Mouse (Mus musculus): ENCODE results near the gene Zfp784.
"Not testable (repeated sequence)": the region's sequence is repeated elsewhere in the genome, so short reads cannot be mapped to it uniquely, and the experiment has no call there.

The Zfp784 gene

GRCm38 (mm10) chr7:5038109-5038732, at the start of gene Zfp784:
TSS of gene Zfp784 (minus strand) at chr7:5038446.
- peak; percentile 95 for DNase-seq

GRCm38 (mm10) chr7:5087886-5088285, 49.6 kb upstream of the Zfp784 start:
- DNase-seq: no peak

GRCm38 (mm10) chr7:5086921-5087440, 48.7 kb upstream of the Zfp784 start:
- no peak for DNase-seq

GRCm38 (mm10) chr7:5085512-5085911, 47.3 kb upstream of the Zfp784 start:
- DNase-seq: no peak

- no peak for DNase-seq
Observed at GRCm38 (mm10) chr7:5083325-5084105, 45.3 kb upstream of the Zfp784 start.

- no peak for DNase-seq
Observed at GRCm38 (mm10) chr7:5081939-5082338, 43.7 kb upstream of the Zfp784 start.

GRCm38 (mm10) chr7:5081241-5081640, 43.0 kb upstream of the Zfp784 start:
- DNase-seq: no peak

- DNase-seq: no peak
Observed at GRCm38 (mm10) chr7:5080815-5081214, 42.6 kb upstream of the Zfp784 start.

GRCm38 (mm10) chr7:5080010-5080751, 41.9 kb upstream of the Zfp784 start, which contains the start of gene Epn1:
TSS of gene Epn1 (plus strand) at chr7:5080235.
- DNase-seq: peak; percentile 96

- DNase-seq: not testable (repeated sequence)
Observed at GRCm38 (mm10) chr7:5079365-5080009, 41.2 kb upstream of the Zfp784 start.

- DNase-seq: no peak
Observed at GRCm38 (mm10) chr7:5076931-5077330, 38.7 kb upstream of the Zfp784 start.

GRCm38 (mm10) chr7:5074984-5075383, 36.7 kb upstream of the Zfp784 start:
- no peak for DNase-seq

GRCm38 (mm10) chr7:5073586-5073985, 35.3 kb upstream of the Zfp784 start:
- DNase-seq: no peak

GRCm38 (mm10) chr7:5064886-5065285, 26.6 kb upstream of the Zfp784 start:
- DNase-seq: no peak

GRCm38 (mm10) chr7:5062360-5063001, 24.2 kb upstream of the Zfp784 start:
- DNase-seq: no peak

GRCm38 (mm10) chr7:5061774-5062359, 23.6 kb upstream of the Zfp784 start, which contains the start of gene U2af2:
TSS of gene U2af2 (plus strand) at chr7:5062143.
- peak; percentile 94 for DNase-seq

- DNase-seq: peak; percentile 99
Observed at GRCm38 (mm10) chr7:5060944-5061773, 22.9 kb upstream of the Zfp784 start.

GRCm38 (mm10) chr7:5060239-5060731, 22.0 kb upstream of the Zfp784 start:
- DNase-seq: peak; percentile 66

GRCm38 (mm10) chr7:5059421-5059820, 21.2 kb upstream of the Zfp784 start:
- no peak for DNase-seq

- DNase-seq: no peak
Observed at GRCm38 (mm10) chr7:5058631-5059030, 20.4 kb upstream of the Zfp784 start.

- DNase-seq: peak; percentile 39
Observed at GRCm38 (mm10) chr7:5057804-5058203, 19.6 kb upstream of the Zfp784 start.

Data from thymus, postnatal 25 days (tissue).